Comparison of ENCODE assay signal across 10 mouse cellular contexts in the genomic region with DNA sequence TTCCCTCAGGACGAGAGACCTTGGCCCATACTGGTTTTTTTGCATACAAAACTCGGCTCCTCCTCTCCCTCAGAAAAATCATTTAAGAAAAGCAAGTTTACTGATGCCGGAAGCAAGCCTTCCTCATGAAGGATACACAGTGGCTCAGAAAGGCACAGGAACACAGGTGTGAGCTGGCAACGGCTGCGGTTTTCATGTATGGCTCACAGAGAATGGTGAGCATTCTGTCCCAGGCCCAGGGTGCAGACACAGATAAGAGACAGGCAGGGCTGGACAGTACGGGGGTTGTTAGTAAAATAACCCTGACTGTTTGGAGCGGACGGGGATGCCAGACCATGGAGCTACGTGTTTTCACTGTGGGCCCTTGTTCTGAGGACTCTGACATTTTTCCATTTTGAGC. TPM values are rescaled to one million over a fixed set of nuclear protein-coding genes. Genes with fewer than 3 reads are reported as not detected.
DNase-seq lines count a peak whose midpoint lies in the region; ATAC-seq lines count a peak whose summit lies in the region.
"Had no signal": no experiment of that assay in that cellular context is flagged by ENCODE, and none has a peak within 500 bp of the region (broad histone marks: within the 10 kb centered on the region; RNA-seq: fewer than 3 reads in every experiment).

No protein-coding gene starts in this region.

- peak overlapping the region; percentile 70 for H3K27ac ChIP-seq in heart, embryonic 13.5 days (replicated peaks)
- peak overlapping the region; percentile 59 for H3K27ac ChIP-seq in embryonic facial prominence, embryonic 15.5 days (replicated peaks)
- no peak overlapping the region for H3K27ac ChIP-seq in kidney, embryonic 14.5 days (ENCODE audit: low read depth, low read length)
- no peak overlapping the region for H3K27ac ChIP-seq in midbrain, embryonic 11.5 days (ENCODE audit: low read depth, low read length)

- no peaks in the 10 kb centered on the region for H3K9me3 ChIP-seq in heart, embryonic 13.5 days
- no peaks in the 10 kb centered on the region for H3K9me3 ChIP-seq in embryonic facial prominence, embryonic 15.5 days (replicated peaks)
- no peaks in the 10 kb centered on the region for H3K9me3 ChIP-seq in kidney, embryonic 14.5 days (ENCODE audit: control insufficient read depth, low read length)
- no peaks in the 10 kb centered on the region for H3K9me3 ChIP-seq in midbrain, embryonic 11.5 days (ENCODE audit: control insufficient read depth, low read length)
- H3K9me3 ChIP-seq: limb, embryonic 12.5 days had no signal

- 36% methylated on average over 9 of the region's 9 CpGs for WGBS in heart, embryonic 13.5 days
- 76% methylated on average over 9 of the region's 9 CpGs for WGBS in embryonic facial prominence, embryonic 15.5 days
- WGBS in kidney, embryonic 14.5 days = 77% methylated on average over 9 of the region's 9 CpGs
- 87% methylated on average over 9 of the region's 9 CpGs for WGBS in midbrain, embryonic 11.5 days

- H3K4me2 ChIP-seq in heart, embryonic 13.5 days = peak overlapping the region; percentile 67
- H3K4me2 ChIP-seq in embryonic facial prominence, embryonic 15.5 days (replicated peaks) = no peak overlapping the region
- no peak overlapping the region for H3K4me2 ChIP-seq in kidney, embryonic 14.5 days (replicated peaks; ENCODE audit: low read depth, low read length)
- no peak overlapping the region for H3K4me2 ChIP-seq in midbrain, embryonic 11.5 days
- H3K4me2 ChIP-seq: limb, embryonic 12.5 days had no signal

- no peak overlapping the region for H3K4me3 ChIP-seq in heart, embryonic 13.5 days
- no peak overlapping the region for H3K4me3 ChIP-seq in embryonic facial prominence, embryonic 15.5 days (replicated peaks)
- H3K4me3 ChIP-seq in kidney, embryonic 14.5 days (ENCODE audit: low read length) = no peak overlapping the region
- H3K4me3 ChIP-seq in midbrain, embryonic 11.5 days (ENCODE audit: low read depth, low read length) = no peak overlapping the region
- H3K4me3 ChIP-seq: erythroblast, embryonic 14.5 days; limb, embryonic 12.5 days had no signal

- peaks cover 21% of the 10 kb centered on the region for H3K36me3 ChIP-seq in heart, embryonic 13.5 days
- peaks cover 7% of the 10 kb centered on the region; the same call in 1 of the 2 replicates for H3K36me3 ChIP-seq in embryonic facial prominence, embryonic 15.5 days
- peaks cover 10% of the 10 kb centered on the region for H3K36me3 ChIP-seq in kidney, embryonic 14.5 days (ENCODE audit: control insufficient read depth, insufficient read depth, low read length)
- no peaks in the 10 kb centered on the region for H3K36me3 ChIP-seq in midbrain, embryonic 11.5 days (ENCODE audit: control insufficient read depth, insufficient read depth, low read length)

- peaks cover 53% of the 10 kb centered on the region for H3K4me1 ChIP-seq in heart, embryonic 13.5 days
- H3K4me1 ChIP-seq in embryonic facial prominence, embryonic 15.5 days = peaks cover 32% of the 10 kb centered on the region
- H3K4me1 ChIP-seq in kidney, embryonic 14.5 days (ENCODE audit: control insufficient read depth, insufficient read depth, low read length) = peaks cover 17% of the 10 kb centered on the region
- H3K4me1 ChIP-seq in midbrain, embryonic 11.5 days (ENCODE audit: control insufficient read depth, insufficient read depth, low read length) = peaks cover 10% of the 10 kb centered on the region

- H3K9ac ChIP-seq in heart, embryonic 13.5 days = peak overlapping the region; percentile 53
- no peak overlapping the region for H3K9ac ChIP-seq in embryonic facial prominence, embryonic 15.5 days
- H3K9ac ChIP-seq in kidney, embryonic 14.5 days (ENCODE audit: low read depth, low read length) = no peak overlapping the region
- no peak overlapping the region for H3K9ac ChIP-seq in midbrain, embryonic 11.5 days (ENCODE audit: low read length)

- no peaks in the 10 kb centered on the region for H3K27me3 ChIP-seq in heart, embryonic 13.5 days (replicated peaks)
- no peaks in the 10 kb centered on the region for H3K27me3 ChIP-seq in embryonic facial prominence, embryonic 15.5 days
- no peaks in the 10 kb centered on the region for H3K27me3 ChIP-seq in kidney, embryonic 14.5 days (ENCODE audit: control insufficient read depth, insufficient read depth, low read length)
- no peaks in the 10 kb centered on the region for H3K27me3 ChIP-seq in midbrain, embryonic 11.5 days (ENCODE audit: control insufficient read depth, insufficient read depth, low read length)
- H3K27me3 ChIP-seq: limb, embryonic 12.5 days had no signal

- intact Hi-C loops in heart, postnatal 14 days (cut with DNase I) = no loop called here

- DNase-seq in heart, postnatal 14 days = no peak
- DNase-seq in CD4-positive helper T cell, adult 2 months (ENCODE audit: low read depth, low spot score) = peak; percentile 67
- DNase-seq in midbrain, embryonic 11.5 days (ENCODE audit: low spot score, missing footprints) = no peak
- no peak for DNase-seq in lung, postnatal 10 days

- ATAC-seq in heart, embryonic 13.5 days (ENCODE audit: extremely low read depth, insufficient number of reproducible peaks, low FRiP score, low TSS enrichment) = no peak
- no peak for ATAC-seq in embryonic facial prominence, embryonic 15.5 days (ENCODE audit: insufficient number of reproducible peaks, low FRiP score, low TSS enrichment, low read depth)
- ATAC-seq in megakaryocyte-erythroid progenitor cell, adult 5-6 weeks (replicated peaks; ENCODE audit: low FRiP score, low TSS enrichment, poor library complexity, severe bottlenecking) = peak; percentile 80
- ATAC-seq in kidney, embryonic 14.5 days (ENCODE audit: low FRiP score, low TSS enrichment) = no peak
- no peak for ATAC-seq in midbrain, embryonic 11.5 days (ENCODE audit: low FRiP score)

RNA-seq across cellular contexts. Expression of a gene that starts 6.6 kb away (rescaled TPM):
- polyA plus RNA-seq in heart, embryonic 13.5 days (2015; fragmentation: Nextera tagmentation; extraction: Ambion mirVana) = 3.8 and 5.8 TPM in 2 replicates
- total RNA-seq in heart, postnatal 14 days (2021) = 10 to 100 TPM; 56.2 to 56.7 TPM
- polyA plus RNA-seq in embryonic facial prominence, embryonic 15.5 days (2015; fragmentation: Nextera tagmentation; extraction: Ambion mirVana) = 3.6 and 4.2 TPM in 2 replicates
- total RNA-seq in megakaryocyte-erythroid progenitor cell, adult 5-6 weeks (2014; fragmentation: Nextera tagmentation) = 15.9 and 34.5 TPM in 2 replicates
- total RNA-seq in megakaryocyte-erythroid progenitor cell, adult 5-6 weeks (2017) = 12.5 and 19.3 TPM in 2 replicates
- 4.3 and 4.7 TPM in 2 replicates for polyA plus RNA-seq in kidney, embryonic 14.5 days (2014; fragmentation: Nextera tagmentation; extraction: Ambion mirVana)
- 3.4 and 3.8 TPM in 2 replicates for polyA plus RNA-seq in midbrain, embryonic 11.5 days (2014; fragmentation: Nextera tagmentation; extraction: Ambion mirVana)

Comparison
In these comparisons a context has a peak if more than half of its experiments do, and no peak if none do; other contexts are left out.
1. H3K27ac ChIP-seq: peak in heart, embryonic 13.5 days (single experiment) and embryonic facial prominence, embryonic 15.5 days (single experiment); none in kidney, embryonic 14.5 days (single experiment) and midbrain, embryonic 11.5 days (single experiment).